Mouse (Mus musculus) erythroid progenitor cell, adult 5-6 weeks (primary cell): ENCODE data around the gene Zscan26. TPM values are rescaled to one million over a fixed set of nuclear protein-coding genes. Genes with fewer than 3 reads are reported as not detected.

Source experiments
- ATAC-seq: replicated peaks from 2 replicates; pipeline ENCODE4 v1.8.0; 2016; ENCODE audit warnings: moderate number of reproducible peaks, mild to moderate bottlenecking, moderate TSS enrichment, inconsistent platforms; ENCODE audit not compliant: poor library complexity, low FRiP score, severe bottlenecking
- total RNA-seq, 2 experiments: library from RNA; stranded (forward) in 1 of 2; stranded (reverse) in 1 of 2; fragments of 150-400 nt in 1 of 2; fragments of 186-747, 209-891 nt in 1 of 2; gene quantifications; 2 replicates each; pipeline versions ENCODE4 v1.2.3 to v1.2.4; 2015 to 2017; ENCODE audit warnings: low replicate concordance in 2 of 2

The Zscan26 gene
- total RNA-seq, 2 experiments from 2014 or later, result 0.98 to 8.0 TPM

DNA sequence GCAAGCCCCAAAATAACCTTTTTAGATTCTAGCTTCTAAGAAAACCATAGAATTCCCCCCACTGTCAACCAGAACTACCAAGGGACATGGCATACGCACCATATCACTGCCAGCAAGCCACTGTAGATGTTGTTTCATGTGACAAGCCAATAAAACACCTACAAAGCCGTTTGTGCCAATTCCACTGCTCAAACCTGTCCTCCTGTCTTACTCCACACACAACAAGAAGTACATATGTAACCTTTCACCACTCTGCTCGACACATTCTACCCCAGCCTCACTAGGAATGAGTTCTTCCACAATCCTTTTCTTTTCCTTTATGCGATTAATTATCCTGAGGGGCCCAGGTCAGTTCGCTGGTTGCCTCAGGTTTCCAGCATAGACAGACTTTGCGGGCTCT is 57.9 kb downstream of the Zscan26 start:
- no peak for ATAC-seq

- no peak for ATAC-seq
Observed at GRCm38 (mm10) chr13:21395211-21395610, 58.3 kb downstream of the Zscan26 start.

Other genes with a start within 250 kb of the Zscan26 start
- not detected in 2 replicates for gene Gpx5, start 161.0 kb downstream of the Zscan26 start, total RNA-seq (2015; ENCODE audit: low replicate concordance)
- not detected in 2 replicates for gene Gpx5, start 161.0 kb downstream of the Zscan26 start, total RNA-seq (2017; ENCODE audit: low replicate concordance)
- gene Gpx6, start 141.6 kb downstream of the Zscan26 start, total RNA-seq (2015; ENCODE audit: low replicate concordance), result not detected in 2 replicates
- gene Gpx6, start 141.6 kb downstream of the Zscan26 start, total RNA-seq (2017; ENCODE audit: low replicate concordance), result not detected in 2 replicates
- not detected in 2 replicates for gene Olfr1367, start 106.8 kb downstream of the Zscan26 start, total RNA-seq (2015; ENCODE audit: low replicate concordance)
- gene Olfr1367, start 106.8 kb downstream of the Zscan26 start, total RNA-seq (2017; ENCODE audit: low replicate concordance), result not detected in 2 replicates
- 2.9 TPM in 1 of 2 replicates, not detected in the other for gene Zscan12, start 90.9 kb downstream of the Zscan26 start, total RNA-seq (2015; ENCODE audit: low replicate concordance)
- 0.98 and 3.3 TPM in 2 replicates for gene Zscan12, start 90.9 kb downstream of the Zscan26 start, total RNA-seq (2017; ENCODE audit: low replicate concordance)
- 33.5 and 39.4 TPM in 2 replicates for gene Zkscan3, start 51.0 kb downstream of the Zscan26 start, total RNA-seq (2015; ENCODE audit: low replicate concordance)
- 23.8 and 29.0 TPM in 2 replicates for gene Zkscan3, start 51.0 kb downstream of the Zscan26 start, total RNA-seq (2017; ENCODE audit: low replicate concordance)
- not detected in 2 replicates for gene Pgbd1, start 12.7 kb downstream of the Zscan26 start, total RNA-seq (2015; ENCODE audit: low replicate concordance)
- not detected in 2 replicates for gene Pgbd1, start 12.7 kb downstream of the Zscan26 start, total RNA-seq (2017; ENCODE audit: low replicate concordance)
- not detected in 2 replicates for gene Nkapl, start 14.8 kb upstream of the Zscan26 start, total RNA-seq (2015; ENCODE audit: low replicate concordance)
- not detected in 2 replicates for gene Nkapl, start 14.8 kb upstream of the Zscan26 start, total RNA-seq (2017; ENCODE audit: low replicate concordance)
- not detected in 2 replicates for gene Zkscan4, start 25.2 kb upstream of the Zscan26 start, total RNA-seq (2015; ENCODE audit: low replicate concordance)
- not detected in 2 replicates for gene Zkscan4, start 25.2 kb upstream of the Zscan26 start, total RNA-seq (2017; ENCODE audit: low replicate concordance)
- not detected in 2 replicates for gene Gm10065, start 25.7 kb upstream of the Zscan26 start, total RNA-seq (2015; ENCODE audit: low replicate concordance)
- gene Gm10065, start 25.7 kb upstream of the Zscan26 start, total RNA-seq (2017; ENCODE audit: low replicate concordance), result not detected in 2 replicates
- gene AK157302, start 41.5 kb upstream of the Zscan26 start, total RNA-seq (2015; ENCODE audit: low replicate concordance), result 2.9 and 8.4 TPM in 2 replicates
- 2.0 and 4.1 TPM in 2 replicates for gene AK157302, start 41.5 kb upstream of the Zscan26 start, total RNA-seq (2017; ENCODE audit: low replicate concordance)
- 4.2 TPM in 1 of 2 replicates, not detected in the other for gene Gm11273, start 47.7 kb upstream of the Zscan26 start, total RNA-seq (2015; ENCODE audit: low replicate concordance)
- 1.5 TPM in 1 of 2 replicates, not detected in the other for gene Gm11273, start 47.7 kb upstream of the Zscan26 start, total RNA-seq (2017; ENCODE audit: low replicate concordance)
- 4.0 and 11.7 TPM in 2 replicates for gene Zkscan8, start 77.4 kb upstream of the Zscan26 start, total RNA-seq (2015; ENCODE audit: low replicate concordance)
- 1.3 and 1.7 TPM in 2 replicates for gene Zkscan8, start 77.4 kb upstream of the Zscan26 start, total RNA-seq (2017; ENCODE audit: low replicate concordance)
- not detected in 2 replicates for gene Olfr1366, start 89.1 kb upstream of the Zscan26 start, total RNA-seq (2015; ENCODE audit: low replicate concordance)
- gene Olfr1366, start 89.1 kb upstream of the Zscan26 start, total RNA-seq (2017; ENCODE audit: low replicate concordance), result not detected in 2 replicates
- gene Olfr1535, start 106.2 kb upstream of the Zscan26 start, total RNA-seq (2015; ENCODE audit: low replicate concordance), result not detected in 2 replicates
- not detected in 2 replicates for gene Olfr1535, start 106.2 kb upstream of the Zscan26 start, total RNA-seq (2017; ENCODE audit: low replicate concordance)
- gene Olfr1364, start 128.0 kb upstream of the Zscan26 start, total RNA-seq (2015; ENCODE audit: low replicate concordance), result not detected in 2 replicates
- gene Olfr1364, start 128.0 kb upstream of the Zscan26 start, total RNA-seq (2017; ENCODE audit: low replicate concordance), result not detected in 2 replicates
- gene Olfr1362, start 160.3 kb upstream of the Zscan26 start, total RNA-seq (2015; ENCODE audit: low replicate concordance), result not detected in 2 replicates
- gene Olfr1362, start 160.3 kb upstream of the Zscan26 start, total RNA-seq (2017; ENCODE audit: low replicate concordance), result not detected in 2 replicates
- gene Olfr11, start 188.8 kb upstream of the Zscan26 start, total RNA-seq (2015; ENCODE audit: low replicate concordance), result not detected in 2 replicates
- gene Olfr11, start 188.8 kb upstream of the Zscan26 start, total RNA-seq (2017; ENCODE audit: low replicate concordance), result not detected in 2 replicates
- gene Olfr1361, start 209.7 kb upstream of the Zscan26 start, total RNA-seq (2015; ENCODE audit: low replicate concordance), result not detected in 2 replicates
- gene Olfr1361, start 209.7 kb upstream of the Zscan26 start, total RNA-seq (2017; ENCODE audit: low replicate concordance), result not detected in 2 replicates
- not detected in 2 replicates for gene Olfr1360, start 223.7 kb upstream of the Zscan26 start, total RNA-seq (2015; ENCODE audit: low replicate concordance)
- gene Olfr1360, start 223.7 kb upstream of the Zscan26 start, total RNA-seq (2017; ENCODE audit: low replicate concordance), result not detected in 2 replicates
- gene Olfr1359, start 244.4 kb upstream of the Zscan26 start, total RNA-seq (2015; ENCODE audit: low replicate concordance), result not detected in 2 replicates
- not detected in 2 replicates for gene Olfr1359, start 244.4 kb upstream of the Zscan26 start, total RNA-seq (2017; ENCODE audit: low replicate concordance)